Mouse (Mus musculus) adrenal gland (tissue): ENCODE results near the gene Kdm2b.

Source experiments
- intact Hi-C: fragments of 180-260 bp; cut with DNase I; formaldehyde crosslinking; loops from one replicate; pipeline ENCODE4 v1.15.1; 2025
- long read RNA-seq, 2 experiments: library from polyadenylated mRNA; unstranded; transcript quantifications; one replicate each; pipeline ENCODE4 v2.0.0; 2020; ENCODE audit warnings: borderline replicate concordance in 1 of 2; ENCODE audit not compliant: insufficient replicate concordance in 1 of 2

Gene Kdm2b
- long read RNA-seq, experiment 1, partial matches to known transcripts = 0 of 4 reads
- long read RNA-seq, experiment 1, other reads (novel, unspliced or antisense) = 1 of 4 reads
- long read RNA-seq, experiment 2, partial matches to known transcripts = 1 of 3 reads
- long read RNA-seq, experiment 2, other reads (novel, unspliced or antisense) = 1 of 3 reads

GRCm38 (mm10) chr5:122989551-122990330 is at the start of gene Kdm2b:
TSS of gene Kdm2b (minus strand) at chr5:122989823.
- intact Hi-C loops = no loop called here

- intact Hi-C loops = no loop called here
Observed at GRCm38 (mm10) chr5:123039120-123039752, 49.6 kb upstream of the Kdm2b start.

- intact Hi-C loops = no loop called here
Observed at GRCm38 (mm10) chr5:123038115-123038514, 48.5 kb upstream of the Kdm2b start.

- intact Hi-C loops = no loop called here
Observed at GRCm38 (mm10) chr5:123035564-123035963, 45.9 kb upstream of the Kdm2b start.

DNA sequence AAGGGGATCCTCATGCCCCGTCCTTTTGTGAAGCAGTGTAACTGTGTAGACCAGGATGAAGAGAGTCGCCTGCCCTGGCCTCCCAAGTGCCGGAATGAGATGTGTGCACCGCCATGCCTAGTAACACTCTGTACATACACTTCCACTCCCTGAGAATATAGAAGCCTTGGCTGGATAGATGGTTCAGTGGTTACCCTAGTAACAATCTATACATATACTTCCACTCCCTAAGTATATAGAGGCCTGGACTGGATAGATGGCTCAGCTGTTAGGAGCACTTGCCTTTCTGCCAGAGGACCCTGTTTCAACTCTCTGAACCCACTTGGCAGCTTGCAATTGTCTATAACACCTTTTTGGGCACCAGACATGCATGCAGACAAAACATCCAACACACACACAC is 45.5 kb upstream of the Kdm2b start:
- intact Hi-C loops = no loop called here

GRCm38 (mm10) chr5:123033646-123034160 is 44.1 kb upstream of the Kdm2b start:
- intact Hi-C loops = no loop called here

DNA sequence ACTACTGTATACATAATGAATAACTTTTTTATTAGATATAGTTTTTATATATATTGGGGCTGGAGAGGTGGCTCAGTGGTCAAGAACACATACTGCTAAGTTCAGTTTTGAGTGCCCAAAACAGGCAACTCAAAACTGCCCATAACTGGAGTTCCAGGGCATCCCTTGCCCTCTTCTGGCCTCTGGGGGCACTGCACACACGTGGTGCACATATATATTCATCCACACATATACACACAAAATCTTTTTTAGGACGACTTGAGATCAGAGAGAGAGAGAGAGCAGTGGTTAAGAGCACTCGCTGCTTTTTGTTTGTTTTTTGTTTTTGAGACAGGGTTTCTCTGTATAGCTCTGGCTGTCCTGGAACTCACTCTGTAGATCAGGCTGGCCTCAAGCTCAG is 41.7 kb upstream of the Kdm2b start:
- intact Hi-C loops = no loop called here

- intact Hi-C loops = no loop called here
Observed at GRCm38 (mm10) chr5:123029729-123030128, 40.1 kb upstream of the Kdm2b start.

DNA sequence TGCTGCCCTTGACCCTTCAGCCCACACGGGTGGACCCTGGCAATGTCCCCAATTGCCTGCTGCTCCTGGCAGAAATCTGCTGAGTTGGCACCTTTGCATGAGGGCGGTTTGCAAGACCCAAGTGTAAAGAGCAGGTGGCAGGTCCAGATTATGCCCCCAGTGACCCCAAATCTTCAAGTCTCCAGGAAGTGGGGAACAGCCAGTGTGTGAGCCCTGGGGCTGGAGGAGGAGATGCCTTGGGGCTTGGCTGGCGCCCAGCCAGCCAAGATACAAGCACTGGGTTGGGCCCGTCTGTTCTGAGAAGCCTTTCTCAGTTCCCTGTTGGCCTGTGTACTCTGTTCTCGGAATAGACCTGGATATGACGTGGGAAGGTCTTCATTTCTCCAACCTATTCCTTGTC is 37.8 kb upstream of the Kdm2b start:
- intact Hi-C loops = no loop called here

DNA sequence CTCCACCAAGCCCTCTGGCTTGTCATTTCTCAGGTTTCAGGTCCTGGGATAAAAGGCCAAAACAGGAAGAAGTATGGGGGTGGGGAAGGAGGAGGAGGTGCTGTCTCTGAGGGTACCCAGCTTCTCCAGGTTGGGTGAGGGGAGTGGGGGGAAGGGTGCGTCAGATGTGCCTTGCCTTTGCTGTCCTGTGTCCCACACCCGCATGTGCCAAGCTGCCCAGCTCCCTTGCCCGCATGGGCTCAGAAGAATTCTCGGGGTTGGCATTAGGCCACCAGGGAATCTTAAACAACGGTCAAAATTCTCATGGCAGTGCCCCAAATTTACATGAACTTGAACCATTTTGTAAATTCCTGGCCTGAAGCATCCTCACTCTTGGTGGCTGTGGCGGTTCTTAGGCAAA is 36.8 kb upstream of the Kdm2b start:
- intact Hi-C loops = no loop called here

DNA sequence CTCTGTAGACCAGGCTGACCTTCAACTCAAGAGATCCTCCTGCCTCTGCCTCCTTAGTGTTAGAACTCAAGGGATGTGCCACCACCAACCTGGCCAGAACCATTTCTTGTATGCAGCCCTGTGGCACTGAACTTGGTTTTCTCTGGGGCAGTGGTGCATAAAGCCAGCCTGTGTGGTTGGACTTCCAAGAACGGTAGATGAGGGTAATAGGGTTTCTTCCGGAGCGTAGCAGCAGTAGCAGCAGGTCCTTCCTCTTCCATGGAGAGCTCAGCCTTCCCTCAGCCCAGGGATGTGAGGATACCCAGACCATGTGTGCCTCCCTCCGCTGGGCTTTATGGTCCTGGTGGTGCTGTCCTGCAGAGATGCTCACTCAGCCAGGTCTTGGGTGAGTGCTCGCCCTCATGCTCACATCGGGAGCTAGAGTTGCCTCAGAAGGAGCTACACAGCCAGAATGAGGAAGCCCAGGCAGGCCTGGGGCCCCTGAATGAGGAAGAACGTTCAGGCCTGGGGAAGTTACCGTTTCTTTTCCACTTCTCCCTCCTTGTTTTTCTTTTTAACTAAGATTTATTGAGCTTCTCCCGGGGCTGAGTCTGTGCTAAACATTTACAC is 35.4 kb upstream of the Kdm2b start:
- intact Hi-C loops = no loop called here

DNA sequence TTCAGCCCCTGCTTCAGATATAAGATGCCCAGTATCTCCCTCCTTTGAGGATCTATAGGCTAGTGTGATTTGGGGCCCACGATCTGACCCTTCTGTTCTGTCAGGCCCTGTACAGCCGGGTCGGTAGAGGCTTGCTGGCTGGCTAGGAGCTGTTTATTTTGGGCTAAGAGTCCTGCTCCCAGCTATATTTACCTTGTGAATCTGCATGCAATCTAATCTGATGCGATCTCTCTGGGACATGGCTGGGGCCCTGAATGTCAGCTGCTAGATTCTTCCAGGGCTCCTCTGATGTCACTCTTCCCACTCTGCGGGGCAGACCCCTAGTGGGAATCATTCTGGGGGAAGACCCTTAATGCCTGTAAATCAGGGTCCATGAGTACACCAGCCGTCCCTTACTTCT is 34.7 kb upstream of the Kdm2b start:
- intact Hi-C loops = no loop called here

GRCm38 (mm10) chr5:123023049-123023448 is 33.4 kb upstream of the Kdm2b start:
- intact Hi-C loops = no loop called here

GRCm38 (mm10) chr5:123021438-123021837 is 31.8 kb upstream of the Kdm2b start:
- intact Hi-C loops = no loop called here

GRCm38 (mm10) chr5:123020426-123020825 is 30.8 kb upstream of the Kdm2b start:
- intact Hi-C loops = no loop called here

DNA sequence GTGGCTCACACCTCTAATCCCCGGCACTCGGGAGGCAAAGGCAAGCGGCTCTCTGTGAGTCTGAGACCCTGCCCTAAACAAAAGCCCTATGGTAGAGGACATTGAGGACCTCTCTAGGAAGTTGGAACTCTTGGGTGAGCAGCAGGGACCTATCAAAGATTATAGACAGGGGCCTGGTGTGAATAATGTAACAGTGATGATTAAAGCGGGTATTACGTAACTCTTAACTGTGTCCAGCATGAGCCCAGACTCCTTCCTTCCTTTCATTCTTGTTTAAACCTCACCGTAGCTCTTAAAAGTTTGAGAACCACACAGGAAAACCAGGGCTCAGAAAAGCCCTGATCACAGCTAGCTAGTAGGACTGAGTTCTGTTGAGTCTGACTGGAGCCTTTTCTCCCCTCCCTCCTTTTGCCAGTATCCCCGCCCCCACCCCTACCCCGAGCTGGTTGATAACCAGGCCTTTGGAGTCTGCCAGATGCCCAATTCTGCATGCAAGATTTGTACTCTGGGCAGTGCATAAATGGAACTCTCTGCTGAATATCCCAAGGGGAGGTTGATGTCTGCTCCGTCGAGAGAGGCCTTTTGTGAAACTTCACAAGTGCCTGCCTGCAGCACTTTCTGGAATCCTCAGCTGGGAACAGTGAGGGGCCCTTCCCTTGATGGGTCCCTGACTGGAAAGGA is 29.9 kb upstream of the Kdm2b start:
- intact Hi-C loops = loop anchor here (10.0 kb wide), 1 partner anchor 95 kb away; no protein-coding TSS in a partner anchor

DNA sequence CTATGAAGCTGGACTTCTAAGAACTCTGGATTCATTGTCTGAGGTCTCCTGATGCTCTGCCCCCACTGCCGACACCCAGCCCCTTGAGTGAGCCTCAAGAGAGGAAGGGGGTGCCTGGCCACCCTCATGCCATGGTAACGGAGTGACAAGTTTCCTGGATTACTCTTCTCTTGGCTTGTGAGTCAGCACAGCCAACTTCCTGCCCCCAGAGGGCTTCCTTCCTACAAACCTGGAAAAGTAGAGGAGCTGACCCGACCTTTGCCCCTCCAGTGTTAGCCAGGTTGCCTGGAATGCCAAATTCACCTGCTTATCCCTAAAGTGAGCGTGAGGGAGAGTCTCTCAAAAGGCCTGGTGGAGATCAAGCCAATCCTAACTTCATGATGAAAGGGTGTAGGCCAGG is 27.9 kb upstream of the Kdm2b start:
- intact Hi-C loops = loop anchor here (10.0 kb wide), 1 partner anchor 93 kb away; no protein-coding TSS in a partner anchor

- intact Hi-C loops = loop anchor here (2.0 to 10.0 kb wide), 2 partner anchors 31 to 91 kb away; partner anchors contain the start of gene Morn3
Observed at GRCm38 (mm10) chr5:123015915-123016314, 26.3 kb upstream of the Kdm2b start.

DNA sequence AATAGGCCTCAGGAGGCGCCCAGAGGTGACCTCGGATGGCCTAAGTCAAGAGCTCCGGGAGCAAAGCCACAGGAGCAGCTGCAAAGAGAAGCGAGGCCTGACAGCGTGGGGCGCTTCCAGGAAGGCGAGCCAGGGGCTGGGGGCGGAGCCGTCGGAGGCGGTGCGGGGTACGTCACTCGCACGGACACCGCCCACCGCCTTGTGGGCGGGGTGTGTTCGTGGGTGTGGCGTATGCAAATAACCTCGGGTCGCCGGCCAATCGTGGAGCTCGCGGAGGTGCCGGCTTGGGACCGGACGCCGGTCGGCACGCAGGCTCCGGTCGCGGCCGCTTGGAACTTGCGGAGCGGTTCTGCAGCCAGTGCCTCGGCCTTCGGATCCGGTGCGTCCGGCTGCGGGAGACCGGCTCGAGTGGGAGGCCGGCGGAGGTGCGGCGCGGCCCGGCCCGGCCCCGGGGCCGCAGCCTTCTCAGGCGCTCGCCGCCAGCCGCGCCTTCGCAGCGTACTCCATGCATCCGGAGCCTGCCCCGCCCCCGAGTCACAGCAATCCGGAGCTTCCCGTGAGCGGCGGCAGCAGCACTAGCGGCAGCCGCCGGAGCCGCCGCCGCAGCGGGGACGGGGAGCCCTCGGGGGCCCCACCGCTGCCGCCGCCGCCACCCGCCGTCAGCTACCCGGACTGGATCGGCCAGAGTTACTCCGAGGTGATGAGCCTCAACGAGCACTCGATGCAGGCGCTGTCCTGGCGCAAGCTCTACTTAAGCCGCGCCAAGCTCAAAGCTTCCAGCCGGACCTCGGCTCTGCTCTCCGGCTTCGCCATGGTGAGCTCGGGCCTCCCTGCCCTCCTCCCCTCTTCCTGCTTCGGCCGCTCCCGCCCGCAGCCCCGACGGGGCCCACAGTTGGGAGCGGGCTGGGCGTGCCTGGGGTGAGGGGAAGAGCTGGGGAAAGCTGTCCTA is 25.4 kb upstream of the Kdm2b start, which contains the start of gene Orai1:
Gene Orai1 (plus strand): TSS at position 322 of the 949 bp plus-strand sequence.
- intact Hi-C loops = loop anchor here (2.0 to 10.0 kb wide), 2 partner anchors 32 to 90 kb away; partner anchors contain the start of gene Morn3
